Mouse (Mus musculus) left cerebral cortex, postnatal 25 days (tissue): ENCODE results near the gene Nf2. TPM values are rescaled to one million over a fixed set of nuclear protein-coding genes. Genes with fewer than 3 reads are reported as not detected.
A peak's percentile ranks its signal among the peaks of the same experiment; 100 is the strongest.

Source experiments
- DNase-seq, 2 experiments: peaks; one replicate each; pipeline ENCODE4 v3.0.0; 2022; ENCODE audit warnings: low spot score in 2 of 2, mixed read lengths in 1 of 2
- intact Hi-C: fragments of 180-260 bp; cut with DNase I; formaldehyde crosslinking; loops from one replicate; pipeline ENCODE4 v1.15.1; 2025
- total RNA-seq, 2 experiments: library from RNA; stranded (reverse); gene quantifications; 2 replicates each; pipeline ENCODE4 v1.2.3; 2021

Gene Nf2
- 10 to 100 TPM; 76.2 to 76.5 TPM for total RNA-seq

DNA sequence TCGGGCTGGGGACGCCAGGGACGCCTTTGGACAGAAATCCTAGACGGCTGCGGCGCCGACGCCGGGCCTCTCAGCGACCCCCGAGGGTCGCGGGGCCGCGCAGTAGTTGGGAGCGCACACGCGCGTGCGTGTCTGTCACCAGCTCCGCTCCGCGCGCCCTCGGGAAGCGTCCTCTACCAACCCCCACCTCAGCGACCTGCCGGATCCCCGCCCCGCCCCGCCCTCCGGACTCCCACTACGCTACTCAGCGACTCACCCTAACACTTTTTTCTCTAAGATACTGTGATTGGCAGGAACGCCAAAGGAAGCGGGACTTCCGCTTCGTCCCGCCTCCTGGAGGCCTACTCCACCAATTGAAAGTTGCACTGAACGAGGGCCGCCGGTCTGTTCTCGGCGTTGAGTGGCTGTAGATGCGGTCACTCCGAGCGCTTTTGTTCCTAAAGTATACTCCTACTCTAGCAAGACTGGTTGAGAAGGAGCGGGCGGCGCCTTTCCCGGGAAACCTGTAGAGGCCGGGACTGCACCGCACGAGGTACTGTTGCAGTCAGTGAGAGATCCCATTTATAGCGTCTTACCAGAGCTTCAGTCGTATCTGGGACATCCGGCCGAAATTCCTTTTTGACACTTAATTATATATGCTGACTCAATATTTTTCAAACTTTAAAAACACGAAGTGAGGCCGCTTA lies at the start of gene Nf2:
TSS of gene Nf2 (minus strand) at position 279 of the 686 bp plus-strand sequence.
- DNase-seq, result peak; percentile 99 to 100
- intact Hi-C loops, result no loop called here

DNA sequence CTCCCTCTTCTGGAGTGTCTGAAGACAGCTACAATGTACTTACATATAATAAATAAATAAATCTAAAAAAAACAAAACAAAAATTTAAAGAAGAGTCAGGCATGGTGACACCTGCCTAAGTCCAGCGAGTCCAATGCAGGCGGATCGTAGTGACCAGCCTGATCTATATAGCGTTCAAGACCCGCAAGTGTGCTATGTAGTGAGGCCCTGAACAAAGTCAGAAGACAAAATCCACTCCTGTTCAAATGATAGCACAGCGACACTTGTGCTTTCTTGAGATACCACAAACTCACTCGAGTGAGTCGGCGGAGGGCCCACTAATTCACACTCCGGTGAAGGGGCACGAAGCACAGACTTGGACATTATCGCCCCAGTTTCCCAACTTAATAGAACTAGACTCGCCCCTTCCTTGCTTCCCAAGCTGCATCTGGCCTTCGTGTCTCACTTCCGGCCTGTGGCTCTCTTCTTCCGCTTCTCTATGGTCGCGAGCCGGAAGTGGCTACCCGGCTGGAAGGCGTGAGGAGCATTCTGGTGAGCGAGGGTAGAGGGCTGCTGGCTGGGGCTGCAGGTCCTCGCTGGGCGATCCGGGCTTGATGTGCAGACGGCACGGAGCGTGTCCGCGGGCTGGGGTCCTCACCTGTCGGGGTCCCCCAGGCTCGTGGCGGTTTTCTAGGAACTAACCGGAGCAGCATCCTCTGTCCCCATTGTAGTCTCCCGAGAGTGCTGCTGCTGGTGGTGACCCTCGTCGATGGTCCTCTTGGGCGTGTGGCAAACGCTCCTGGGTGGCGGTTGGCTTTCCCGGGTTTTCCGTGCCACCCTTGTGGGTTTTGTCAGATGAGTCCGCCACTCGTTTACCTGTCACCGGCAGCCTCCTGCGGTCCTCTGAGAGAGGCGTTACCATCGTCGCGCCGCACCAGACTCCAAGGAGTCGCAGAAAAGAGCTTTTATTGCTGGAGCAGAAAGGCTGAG lies 45.8 kb upstream of the Nf2 start, which contains the start of gene Thoc5:
TSS of gene Thoc5 (plus strand) at position 473 of the 969 bp plus-strand sequence.
- DNase-seq, result peak; percentile 88 to 91
- intact Hi-C loops, result no loop called here

- intact Hi-C loops, result no loop called here
- no peak for DNase-seq
These were observed 37.7 kb upstream of the Nf2 start for GRCm38 (mm10) chr11:4886987-4887386.

DNA sequence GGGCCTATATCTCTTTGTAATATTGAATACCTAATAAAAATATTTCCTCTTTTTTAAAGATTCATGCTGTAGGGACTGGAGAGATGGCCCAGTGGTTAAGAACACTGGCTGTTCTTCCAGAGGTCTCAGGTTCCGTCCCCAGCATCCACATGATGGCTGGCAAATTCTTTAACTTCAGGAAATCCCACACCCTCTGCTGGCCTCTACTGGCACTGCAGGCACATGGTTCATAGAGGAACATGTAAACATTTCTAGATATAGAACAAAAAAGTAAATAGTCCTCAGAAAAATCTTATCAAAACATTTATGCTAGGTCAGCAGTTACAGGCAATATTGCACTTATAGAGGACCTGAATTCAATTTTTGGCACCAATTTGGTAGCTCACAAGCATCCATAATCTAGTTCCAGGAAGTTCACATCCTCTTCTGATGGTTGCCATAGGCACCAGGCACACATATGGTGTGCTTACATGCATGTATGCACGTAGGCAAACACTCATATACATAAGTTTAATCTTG lies 36.1 kb upstream of the Nf2 start:
- intact Hi-C loops, result no loop called here
- DNase-seq, result peak; percentile 44 to 46

GRCm38 (mm10) chr11:4882892-4883627 lies 33.7 kb upstream of the Nf2 start:
- no peak for DNase-seq
- intact Hi-C loops, result no loop called here

DNA sequence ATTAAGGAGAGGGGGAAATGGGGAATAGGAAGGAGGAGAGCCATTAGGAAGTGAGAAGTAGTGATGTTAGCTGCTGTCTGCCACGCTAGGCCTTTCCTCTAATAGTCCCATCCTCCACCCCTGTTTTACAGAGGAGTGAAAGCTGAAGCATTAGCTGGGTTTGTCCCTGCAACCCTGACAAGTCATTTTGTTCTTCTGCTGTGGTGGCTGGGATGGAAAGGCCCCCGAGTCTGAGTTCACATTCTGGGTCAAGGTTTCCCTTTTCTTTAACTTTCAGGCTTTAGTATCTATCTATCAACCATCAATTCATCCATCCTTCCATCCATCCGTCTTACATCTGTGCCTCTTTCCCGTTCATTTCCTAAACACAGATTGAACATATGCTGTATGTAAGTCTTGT lies 31.8 kb upstream of the Nf2 start:
- DNase-seq, result no peak
- intact Hi-C loops, result no loop called here

DNA sequence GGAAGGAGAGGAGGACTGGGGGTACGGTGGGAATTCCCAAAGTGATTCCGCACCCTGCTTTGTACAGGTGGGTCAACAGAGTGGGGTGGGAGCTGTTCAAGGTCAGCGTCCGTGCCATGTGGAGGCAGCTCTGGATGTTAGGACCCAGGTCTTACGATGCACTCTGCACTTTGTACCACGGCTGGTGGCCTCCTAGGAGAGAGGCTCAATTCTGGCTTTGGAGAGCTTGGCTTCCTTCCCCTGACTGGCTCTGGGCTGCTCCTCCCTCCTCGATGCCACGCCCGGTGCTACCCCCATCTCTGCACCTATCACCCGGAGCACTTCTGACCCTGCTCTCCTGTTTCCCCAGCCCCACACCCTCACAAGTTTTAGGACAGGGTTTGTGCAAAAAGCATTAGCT lies 25.2 kb upstream of the Nf2 start:
- intact Hi-C loops, result no loop called here
- no peak for DNase-seq

- peak; percentile 81 to 89 for DNase-seq
- intact Hi-C loops, result no loop called here
These were observed 24.6 kb upstream of the Nf2 start, which contains the start of gene Nipsnap1 for GRCm38 (mm10) chr11:4873755-4874475. Gene Nipsnap1, plus strand, starts transcription at chr11:4873951.

GRCm38 (mm10) chr11:4865645-4866251 lies 16.4 kb upstream of the Nf2 start:
- intact Hi-C loops, result loop anchor here (1.0 kb wide), 1 partner anchor 429 kb away; no protein-coding TSS in a partner anchor

DNA sequence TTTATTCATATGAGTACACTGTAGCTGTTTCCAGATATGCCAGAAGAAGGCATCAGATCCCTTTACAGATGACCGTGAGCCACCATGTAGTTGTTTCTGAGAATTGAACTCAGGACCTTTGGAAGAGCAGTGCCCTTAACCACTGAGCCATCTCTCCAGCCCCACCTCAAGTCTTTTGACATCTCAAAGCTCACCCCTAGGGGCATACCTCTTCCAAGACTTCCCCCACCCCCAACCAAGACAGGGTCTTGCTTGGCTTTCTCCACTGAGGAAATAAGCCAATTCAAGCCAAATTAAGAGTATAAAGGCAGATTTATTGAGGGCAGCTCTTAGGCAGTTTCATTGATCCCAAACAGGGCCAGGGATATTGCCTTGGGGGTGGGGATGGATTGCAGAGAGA lies 13.4 kb upstream of the Nf2 start:
- intact Hi-C loops, result no loop called here
- no peak for DNase-seq

More at GRCm38 (mm10) chr11:4865645-4866251, 16.4 kb upstream of the Nf2 start:
- peak; percentile 56 to 72 for DNase-seq

GRCm38 (mm10) chr11:4861816-4862604 lies 12.7 kb upstream of the Nf2 start:
- intact Hi-C loops, result no loop called here
- no peak for DNase-seq

DNA sequence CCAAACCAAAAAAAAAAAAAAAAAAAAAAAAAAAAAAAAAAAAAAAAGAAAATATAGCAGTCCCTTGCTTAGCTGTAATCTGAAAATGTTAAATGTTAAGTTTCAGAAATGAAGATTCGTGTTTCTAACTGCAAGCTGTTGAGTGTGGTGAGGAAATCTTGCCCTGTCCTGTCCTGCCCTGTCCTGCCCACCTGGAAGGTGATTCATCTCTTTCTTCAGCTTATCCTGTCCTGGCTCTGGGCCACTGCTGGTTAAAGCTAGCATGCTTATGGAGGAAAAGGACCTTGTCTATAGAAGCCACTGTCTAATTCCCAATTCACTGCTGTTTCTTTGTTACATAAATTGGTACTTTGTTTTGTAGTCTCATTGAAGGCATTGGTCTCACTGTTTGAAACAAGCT lies 11.7 kb upstream of the Nf2 start:
- intact Hi-C loops, result no loop called here
- DNase-seq, result no peak

DNA sequence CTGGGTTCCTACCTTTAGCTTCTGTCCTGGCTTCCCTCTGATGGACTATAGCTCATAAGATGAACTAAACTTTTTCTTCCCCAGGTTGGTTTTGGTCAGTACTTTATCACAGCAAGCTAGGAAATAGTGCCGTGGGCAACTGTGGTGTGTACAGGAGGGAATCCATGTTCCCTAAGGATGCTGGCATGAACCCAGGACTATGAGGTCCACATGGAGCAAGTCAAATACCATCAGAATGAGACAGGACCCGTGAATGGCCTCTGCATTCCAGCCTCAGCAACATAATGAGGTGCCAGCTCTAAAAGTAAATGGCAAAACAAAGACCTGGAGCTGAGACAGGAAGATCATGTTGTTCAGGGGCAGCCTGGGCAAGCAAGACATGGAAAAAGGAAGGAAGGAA lies 9.1 kb upstream of the Nf2 start:
- DNase-seq, result no peak
- intact Hi-C loops, result no loop called here

DNA sequence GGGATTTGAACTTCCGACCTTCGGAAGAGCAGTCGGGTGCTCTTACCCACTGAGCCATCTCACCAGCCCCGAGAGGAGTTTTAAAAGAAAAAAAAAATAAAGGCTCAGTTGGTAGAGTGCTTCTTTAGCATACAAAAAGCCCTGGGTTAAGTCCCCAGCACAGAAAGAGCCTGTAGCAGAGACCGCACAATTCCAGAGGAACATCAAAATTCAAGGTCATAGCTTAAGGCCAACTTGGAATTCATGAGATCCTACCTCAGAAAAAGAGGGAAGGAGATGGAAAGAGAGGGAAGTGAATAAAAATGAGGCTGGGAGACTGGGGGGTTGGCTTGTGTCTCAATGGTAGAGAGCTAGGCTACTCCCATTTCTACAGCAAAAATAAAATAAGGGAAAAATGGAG lies 4.8 kb upstream of the Nf2 start:
- DNase-seq, result no peak
- intact Hi-C loops, result no loop called here

DNA sequence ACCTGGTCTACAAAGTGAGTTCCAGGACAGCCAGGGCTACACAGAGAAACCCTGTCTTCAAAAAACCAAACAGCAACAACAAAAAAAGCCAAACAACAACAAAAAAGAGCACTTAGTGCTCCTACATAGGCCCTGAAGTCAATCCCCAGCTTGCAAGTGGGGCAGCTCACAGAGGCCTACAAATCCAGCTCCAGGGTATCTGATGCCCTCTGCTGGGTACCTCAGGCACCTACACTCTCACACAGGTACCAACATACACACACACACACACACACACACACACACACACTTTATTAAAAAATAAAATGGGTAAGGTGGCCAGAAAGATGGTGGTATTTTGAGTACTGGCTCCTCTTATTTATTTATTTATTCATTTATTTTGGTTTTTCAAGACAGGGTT lies 3.7 kb upstream of the Nf2 start:
- intact Hi-C loops, result no loop called here
- DNase-seq, result no peak

GRCm38 (mm10) chr11:4850404-4850803 lies 1.1 kb upstream of the Nf2 start:
- DNase-seq, result no peak
- intact Hi-C loops, result no loop called here

- DNase-seq, result peak; percentile 18 to 27
- intact Hi-C loops, result no loop called here
These were observed 670 bp downstream of the Nf2 start for GRCm38 (mm10) chr11:4848483-4849248.
